Mouse (Mus musculus): ENCODE results near the gene Shisal1.

GRCm38 (mm10) chr15:84430482-84430881 lies 16.4 kb downstream of the Shisal1 start:
- TF ChIP-seq CTCF (IDR thresholded peaks at IDR 0.05; ENCODE audit: low read depth, low read length): no peak
- no peak for TF ChIP-seq POLR2A (IDR thresholded peaks at IDR 0.05; ENCODE audit: insufficient read depth, low read length)
- TF ChIP-seq EP300 (IDR thresholded peaks at IDR 0.05; ENCODE audit: insufficient read depth, low read depth, low read length): no peak

Measured in ES-Bruce4 (cell line).